Mouse (Mus musculus) testis, adult 2 months (tissue): ENCODE data around the gene P3h1. TPM values are rescaled to one million over a fixed set of nuclear protein-coding genes. Genes with fewer than 3 reads are reported as not detected.

Experiments
- H3K27ac ChIP-seq: fragments of 200-500 bp; 2 replicates; pipeline ENCODE4 v1.5.1; 2012; ENCODE audit warnings: low read depth, low read length; ENCODE audit not compliant: control insufficient read depth, insufficient read depth
- H3K27me3 ChIP-seq: fragments of 200-500 bp; 2 replicates; pipeline ENCODE4 v1.6.1; 2012; ENCODE audit warnings: mild to moderate bottlenecking, low read length, moderate library complexity; ENCODE audit not compliant: control insufficient read depth, insufficient read depth
- H3K36me3 ChIP-seq: fragments of 200-500 bp; 2 replicates; pipeline ENCODE4 v1.6.1; 2012; ENCODE audit warnings: mild to moderate bottlenecking, low read length; ENCODE audit not compliant: control insufficient read depth, insufficient read depth
- H3K4me1 ChIP-seq: fragments of 200-500 bp; 2 replicates; pipeline ENCODE4 v1.6.1; 2012; ENCODE audit warnings: low read length; ENCODE audit not compliant: control insufficient read depth, insufficient read depth
- H3K4me3 ChIP-seq: fragments of 200-500 bp; 2 replicates; pipeline ENCODE4 v1.5.1; 2012; ENCODE audit warnings: low read depth, mild to moderate bottlenecking, low read length, moderate library complexity, mixed read lengths; ENCODE audit not compliant: control insufficient read depth
- CTCF ChIP-seq: fragments of 200-500 bp; IDR thresholded peaks from 2 replicates; pipeline ENCODE4 v1.5.1; 2012; ENCODE audit warnings: low read depth, mild to moderate bottlenecking, inconsistent platforms, low read length, moderate library complexity; ENCODE audit not compliant: control insufficient read depth, insufficient read depth, insufficient replicate concordance
- POLR2A ChIP-seq: fragments of 200-500 bp; IDR thresholded peaks from 2 replicates; pipeline ENCODE4 v1.6.1; 2012; ENCODE audit warnings: low read depth, mild to moderate bottlenecking, inconsistent platforms, low read length, moderate library complexity; ENCODE audit not compliant: control insufficient read depth
- polyA plus RNA-seq: library from polyadenylated mRNA; depleted of rRNA; stranded (reverse); fragments of >200 nt; gene quantifications from 2 replicates; pipeline ENCODE4 v1.2.3, GENCODE M21; 2012; rRNA removed

P3h1 gene
- 10.4 and 11.9 TPM in 2 replicates for polyA plus RNA-seq

DNA sequence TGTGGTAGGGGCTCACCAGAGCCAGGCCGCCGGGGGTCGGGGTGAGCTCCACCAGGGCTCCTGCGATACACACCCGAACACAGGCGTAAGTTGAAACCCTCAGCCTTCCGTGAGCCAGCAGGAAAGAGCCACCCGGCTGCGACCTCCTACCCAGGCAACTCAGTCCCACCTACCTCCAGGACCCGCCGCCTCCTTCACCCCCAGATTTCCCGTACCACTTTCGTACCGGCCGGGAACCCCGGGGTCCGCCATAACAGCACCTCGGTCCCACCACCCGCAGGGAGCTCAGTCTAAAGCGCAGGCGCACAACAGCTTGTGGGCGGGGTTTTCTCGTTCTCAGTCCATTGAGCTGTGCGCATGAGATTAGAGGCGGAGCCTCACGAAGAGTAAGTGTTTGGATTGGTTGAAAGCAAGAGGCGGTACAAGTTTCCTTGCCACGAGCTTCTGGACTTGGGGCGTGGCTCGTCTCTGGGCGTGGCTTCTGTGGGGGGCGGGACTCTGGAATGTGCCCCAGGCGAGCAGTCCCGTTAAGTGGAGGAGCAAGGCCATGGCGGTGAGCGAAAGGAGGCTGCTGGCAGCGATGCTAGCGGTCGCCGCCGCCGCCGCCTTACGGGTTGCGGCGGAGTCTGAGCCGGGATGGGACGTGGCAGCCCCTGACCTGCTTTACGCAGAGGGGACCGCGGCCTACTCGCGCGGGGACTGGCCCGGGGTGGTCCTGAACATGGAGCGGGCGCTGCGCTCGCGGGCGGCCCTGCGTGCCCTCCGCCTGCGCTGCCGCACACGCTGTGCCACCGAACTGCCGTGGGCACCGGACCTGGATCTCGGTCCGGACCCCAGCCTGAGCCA, at the start of gene P3h1, which contains the start of gene AU022252:
Gene P3h1, plus strand, starts transcription at position 506 of the 846 bp plus-strand sequence.
Gene AU022252, minus strand, starts transcription at position 303 of the 846 bp plus-strand sequence.
- Histone ChIP-seq H3K27ac (peak within 1 kb of the TSS; percentile 53), H3K27me3 (no peaks in the 10 kb centered on the region), H3K36me3 (no peaks in the 10 kb centered on the region), H3K4me3 (peak within 1 kb of the TSS; percentile 87), H3K4me1 (peaks cover 7% of the 10 kb centered on the region)
- TF ChIP-seq CTCF (no peak), POLR2A (peak; percentile 90)

DNA sequence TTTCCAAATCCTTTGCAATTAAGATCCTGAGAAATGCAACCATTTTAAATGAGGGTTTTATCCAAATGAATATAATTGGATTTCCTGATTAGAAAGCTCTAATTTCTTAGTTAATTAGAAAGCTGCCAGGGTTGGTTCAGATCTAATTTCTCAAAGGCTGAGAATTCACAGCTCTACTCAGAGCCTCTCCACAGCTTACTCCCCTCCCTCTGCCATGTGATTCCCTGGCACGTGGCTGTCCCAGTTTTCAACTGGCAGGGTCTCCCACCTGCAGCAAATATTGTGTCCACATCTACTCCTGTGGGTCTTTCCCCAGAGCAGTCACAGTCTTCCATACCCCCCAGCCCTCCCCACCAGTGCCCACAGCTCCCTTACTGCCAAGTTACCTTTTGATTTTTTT, 49.2 kb upstream of the P3h1 start:
- Histone ChIP-seq H3K27ac (no peak overlapping the region), H3K4me1 (no peaks in the 10 kb centered on the region; the same call in 1 of the 2 replicates), H3K27me3 (no peaks in the 10 kb centered on the region), H3K36me3 (no peaks in the 10 kb centered on the region), H3K4me3 (no peak overlapping the region)
- TF ChIP-seq POLR2A (no peak), CTCF (no peak)

- no peaks in the 10 kb centered on the region for H3K27me3 ChIP-seq
- no peak overlapping the region for H3K4me3 ChIP-seq
- H3K27ac ChIP-seq = no peak overlapping the region
- no peaks in the 10 kb centered on the region for H3K36me3 ChIP-seq
- TF ChIP-seq CTCF (no peak), POLR2A (no peak)
- H3K4me1 ChIP-seq = no peaks in the 10 kb centered on the region
Observed at GRCm38 (mm10) chr4:119185771-119186170, 46.9 kb upstream of the P3h1 start.

GRCm38 (mm10) chr4:119188060-119188785, 44.5 kb upstream of the P3h1 start:
- Histone ChIP-seq H3K27me3 (no peaks in the 10 kb centered on the region), H3K4me1 (no peaks in the 10 kb centered on the region)
- TF ChIP-seq POLR2A (no peak), CTCF (peak; percentile 46; the same call in 1 of the 2 replicates)

DNA sequence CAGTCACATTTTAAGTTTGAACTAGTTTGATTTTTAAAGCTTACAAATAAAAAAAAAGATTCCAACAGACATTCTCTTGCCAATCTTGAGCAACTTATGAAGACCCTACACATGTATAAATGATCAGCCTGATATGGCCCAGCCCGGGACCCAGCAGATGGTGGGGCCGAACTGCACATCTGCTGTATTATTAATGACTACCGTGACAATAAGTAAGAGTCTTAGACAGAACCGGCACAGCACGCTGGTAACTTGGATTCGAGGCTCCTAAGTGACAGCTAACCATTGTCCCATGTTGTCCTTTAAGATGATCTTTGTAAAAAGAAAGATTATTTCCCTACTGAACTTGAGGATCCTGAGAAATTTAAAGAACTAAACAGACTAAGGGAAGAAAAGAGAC, 43.3 kb upstream of the P3h1 start:
- H3K27ac ChIP-seq = no peak overlapping the region
- no peaks in the 10 kb centered on the region for H3K27me3 ChIP-seq
- H3K4me1 ChIP-seq = no peaks in the 10 kb centered on the region
- TF ChIP-seq POLR2A = no peak
- no peak for TF ChIP-seq CTCF
- H3K36me3 ChIP-seq = no peaks in the 10 kb centered on the region
- no peak overlapping the region for H3K4me3 ChIP-seq

More at GRCm38 (mm10) chr4:119188060-119188785, 44.5 kb upstream of the P3h1 start:
- no peaks in the 10 kb centered on the region for H3K36me3 ChIP-seq
- no peak overlapping the region for H3K27ac ChIP-seq
- H3K4me3 ChIP-seq = no peak overlapping the region

DNA sequence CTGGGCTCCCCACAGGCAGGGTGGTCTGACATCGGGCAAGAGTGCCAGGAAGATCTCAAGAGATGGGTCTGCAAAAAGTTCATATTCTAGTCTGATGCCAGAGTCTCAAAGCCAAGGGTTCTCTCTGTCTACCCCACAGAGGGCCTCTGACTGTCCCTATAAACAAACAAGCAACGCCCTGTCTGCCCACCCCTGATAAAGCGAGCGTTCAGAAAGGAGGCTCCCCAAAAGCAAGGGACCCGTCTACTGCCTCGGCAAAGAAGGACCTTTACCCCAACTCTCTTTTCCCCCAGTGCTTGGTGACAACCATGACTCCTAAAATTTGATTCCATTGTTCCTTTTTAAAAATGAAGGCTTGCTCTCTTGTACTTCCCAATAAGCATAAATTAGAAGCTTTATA, 42.9 kb upstream of the P3h1 start, which contains the start of gene Ermap:
Gene Ermap, minus strand, starts transcription at position 148 of the 400 bp plus-strand sequence.
- H3K4me1 ChIP-seq = no peaks in the 10 kb centered on the region
- H3K27ac ChIP-seq = no peak within 1 kb of the TSS
- TF ChIP-seq POLR2A (no peak), CTCF (no peak)
- no peak within 1 kb of the TSS for H3K4me3 ChIP-seq
- H3K27me3 ChIP-seq = no peaks in the 10 kb centered on the region
- no peaks in the 10 kb centered on the region for H3K36me3 ChIP-seq

DNA sequence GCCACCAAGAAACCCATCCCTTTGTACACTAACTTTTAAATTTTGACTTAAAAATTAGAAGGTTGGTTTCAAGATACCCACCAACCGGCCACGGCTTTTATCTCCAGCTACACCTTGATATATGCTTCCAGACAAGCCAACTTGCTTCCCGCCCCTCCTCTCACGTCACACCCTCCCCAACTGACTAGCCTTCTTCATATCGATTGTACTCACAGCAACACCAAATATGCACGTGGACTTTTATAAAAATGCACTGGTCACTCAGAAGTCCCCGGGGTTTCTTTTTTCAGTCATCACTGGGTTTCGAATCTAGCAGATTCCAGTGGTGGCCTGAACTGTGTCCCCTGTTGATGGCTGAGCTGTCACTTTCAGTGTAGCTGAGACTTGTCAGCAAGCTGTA, 42.1 kb upstream of the P3h1 start:
- Histone ChIP-seq H3K27me3 (no peaks in the 10 kb centered on the region), H3K4me1 (peaks cover 2% of the 10 kb centered on the region; the same call in 1 of the 2 replicates), H3K4me3 (no peak overlapping the region), H3K27ac (no peak overlapping the region), H3K36me3 (no peaks in the 10 kb centered on the region)
- no peak for TF ChIP-seq POLR2A
- no peak for TF ChIP-seq CTCF
